Mouse (Mus musculus): ENCODE results near the gene Clip4.
A peak's percentile ranks its signal among the peaks of the same experiment; 100 is the strongest.
"Not testable (repeated sequence)": the region's sequence is repeated elsewhere in the genome, so short reads cannot be mapped to it uniquely, and the experiment has no call there.

The Clip4 gene

GRCm38 (mm10) chr17:71768173-71768572 lies at the start of gene Clip4:
Gene Clip4 (plus strand): TSS chr17:71768473.
- not testable (repeated sequence) for DNase-seq (ENCODE audit: extremely low spot score, low read depth, low spot score)

GRCm38 (mm10) chr17:71720434-71720833 lies 47.8 kb upstream of the Clip4 start:
- no peak for DNase-seq (ENCODE audit: extremely low spot score, low read depth, low spot score)

GRCm38 (mm10) chr17:71721019-71721418 lies 47.3 kb upstream of the Clip4 start:
- no peak for DNase-seq (ENCODE audit: extremely low spot score, low read depth, low spot score)

GRCm38 (mm10) chr17:71730655-71731054 lies 37.6 kb upstream of the Clip4 start:
- DNase-seq (ENCODE audit: extremely low spot score, low read depth, low spot score) = no peak

GRCm38 (mm10) chr17:71736442-71736841 lies 31.8 kb upstream of the Clip4 start:
- no peak for DNase-seq (ENCODE audit: extremely low spot score, low read depth, low spot score)

GRCm38 (mm10) chr17:71742156-71742555 lies 26.1 kb upstream of the Clip4 start:
- DNase-seq (ENCODE audit: extremely low spot score, low read depth, low spot score) = no peak

- DNase-seq (ENCODE audit: extremely low spot score, low read depth, low spot score) = no peak
These were observed 25.3 kb upstream of the Clip4 start for GRCm38 (mm10) chr17:71742935-71743334.

- no peak for DNase-seq (ENCODE audit: extremely low spot score, low read depth, low spot score)
These were observed 22.2 kb upstream of the Clip4 start for GRCm38 (mm10) chr17:71746114-71746513.

GRCm38 (mm10) chr17:71747561-71747960 lies 20.7 kb upstream of the Clip4 start:
- no peak for DNase-seq (ENCODE audit: extremely low spot score, low read depth, low spot score)

GRCm38 (mm10) chr17:71749616-71750168 lies 18.6 kb upstream of the Clip4 start:
- no peak for DNase-seq (ENCODE audit: extremely low spot score, low read depth, low spot score)

GRCm38 (mm10) chr17:71752831-71753230 lies 15.4 kb upstream of the Clip4 start, which contains the start of gene Pcare:
Gene Pcare (minus strand): TSS chr17:71752894.
- no peak for DNase-seq (ENCODE audit: extremely low spot score, low read depth, low spot score)

- DNase-seq (ENCODE audit: extremely low spot score, low read depth, low spot score) = no peak
These were observed 7.7 kb upstream of the Clip4 start for GRCm38 (mm10) chr17:71760536-71760935.

- no peak for DNase-seq (ENCODE audit: extremely low spot score, low read depth, low spot score)
These were observed 1.3 kb downstream of the Clip4 start for GRCm38 (mm10) chr17:71769564-71769963.

GRCm38 (mm10) chr17:71770696-71771095 lies 2.4 kb downstream of the Clip4 start:
- no peak for DNase-seq (ENCODE audit: extremely low spot score, low read depth, low spot score)

- DNase-seq (ENCODE audit: extremely low spot score, low read depth, low spot score) = no peak
These were observed 5.9 kb downstream of the Clip4 start for GRCm38 (mm10) chr17:71774173-71774572.

- no peak for DNase-seq (ENCODE audit: extremely low spot score, low read depth, low spot score)
These were observed 7.0 kb downstream of the Clip4 start for GRCm38 (mm10) chr17:71775279-71775678.

GRCm38 (mm10) chr17:71778696-71779095 lies 10.4 kb downstream of the Clip4 start:
- no peak for DNase-seq (ENCODE audit: extremely low spot score, low read depth, low spot score)

GRCm38 (mm10) chr17:71780490-71780889 lies 12.2 kb downstream of the Clip4 start:
- DNase-seq (ENCODE audit: extremely low spot score, low read depth, low spot score) = no peak

GRCm38 (mm10) chr17:71780945-71781344 lies 12.7 kb downstream of the Clip4 start:
- DNase-seq (ENCODE audit: extremely low spot score, low read depth, low spot score) = no peak

- DNase-seq (ENCODE audit: extremely low spot score, low read depth, low spot score) = no peak
These were observed 14.0 kb downstream of the Clip4 start for GRCm38 (mm10) chr17:71782242-71782698.

- peak; percentile 14 for DNase-seq (ENCODE audit: extremely low spot score, low read depth, low spot score)
These were observed 14.6 kb downstream of the Clip4 start for GRCm38 (mm10) chr17:71782699-71783365.

- no peak for DNase-seq (ENCODE audit: extremely low spot score, low read depth, low spot score)
These were observed 15.1 kb downstream of the Clip4 start for GRCm38 (mm10) chr17:71783366-71783735.

- DNase-seq (ENCODE audit: extremely low spot score, low read depth, low spot score) = no peak
These were observed 18.2 kb downstream of the Clip4 start for GRCm38 (mm10) chr17:71786456-71786855.

All from hindlimb bud, embryonic 11.5 days (tissue).